Mouse (Mus musculus): ENCODE measurements around the gene Gm4779.
"Not testable (repeated sequence)": the region's sequence is repeated elsewhere in the genome, so short reads cannot be mapped to it uniquely, and the experiment has no call there.

Gene Gm4779

GRCm38 (mm10) chrX:101794342-101794741, at the start of gene Gm4779, which contains the start of gene 8030474K03Rik:
TSS of gene Gm4779 (minus strand) at chrX:101794423.
TSS of gene 8030474K03Rik (plus strand) at chrX:101794656.
- peak; percentile 66 for DNase-seq (ENCODE audit: low read depth, low spot score)

GRCm38 (mm10) chrX:101819980-101820379, 25.8 kb upstream of the Gm4779 start:
- not testable (repeated sequence) for DNase-seq (ENCODE audit: low read depth, low spot score)

GRCm38 (mm10) chrX:101819163-101819562, 24.9 kb upstream of the Gm4779 start:
- peak; percentile 21 for DNase-seq (ENCODE audit: low read depth, low spot score)

GRCm38 (mm10) chrX:101811750-101812149, 17.5 kb upstream of the Gm4779 start:
- DNase-seq (ENCODE audit: low read depth, low spot score): no peak

- DNase-seq (ENCODE audit: low read depth, low spot score): peak; percentile 19
These were observed 11.3 kb upstream of the Gm4779 start for GRCm38 (mm10) chrX:101805512-101805911.

- DNase-seq (ENCODE audit: low read depth, low spot score): peak; percentile 45
These were observed 2.7 kb downstream of the Gm4779 start for GRCm38 (mm10) chrX:101791551-101791950.

- DNase-seq (ENCODE audit: low read depth, low spot score): peak; percentile 57
These were observed 22.2 kb downstream of the Gm4779 start for GRCm38 (mm10) chrX:101772035-101772434.

- DNase-seq (ENCODE audit: low read depth, low spot score): no peak
These were observed 23.9 kb downstream of the Gm4779 start for GRCm38 (mm10) chrX:101770307-101770706.

- DNase-seq (ENCODE audit: low read depth, low spot score): no peak
These were observed 24.7 kb downstream of the Gm4779 start for GRCm38 (mm10) chrX:101769478-101769877.

- no peak for DNase-seq (ENCODE audit: low read depth, low spot score)
These were observed 26.9 kb downstream of the Gm4779 start for GRCm38 (mm10) chrX:101767280-101767679.

- no peak for DNase-seq (ENCODE audit: low read depth, low spot score)
These were observed 29.1 kb downstream of the Gm4779 start for GRCm38 (mm10) chrX:101765111-101765510.

GRCm38 (mm10) chrX:101764621-101765020, 29.6 kb downstream of the Gm4779 start:
- DNase-seq (ENCODE audit: low read depth, low spot score): no peak

GRCm38 (mm10) chrX:101754478-101754877, 39.7 kb downstream of the Gm4779 start:
- DNase-seq (ENCODE audit: low read depth, low spot score): no peak

GRCm38 (mm10) chrX:101750144-101750543, 44.1 kb downstream of the Gm4779 start:
- no peak for DNase-seq (ENCODE audit: low read depth, low spot score)

- DNase-seq (ENCODE audit: low read depth, low spot score): no peak
These were observed 53.2 kb downstream of the Gm4779 start for GRCm38 (mm10) chrX:101741064-101741433.

GRCm38 (mm10) chrX:101740335-101741063, 53.7 kb downstream of the Gm4779 start:
- DNase-seq (ENCODE audit: low read depth, low spot score): peak; percentile 8
